Mouse (Mus musculus): ENCODE measurements around the gene Vip. TPM values are rescaled to one million over a fixed set of nuclear protein-coding genes. Genes with fewer than 3 reads are reported as not detected.

Gene Vip
- polyA plus RNA-seq, 1 experiment from 2014 or later, result 0.09 TPM

DNA sequence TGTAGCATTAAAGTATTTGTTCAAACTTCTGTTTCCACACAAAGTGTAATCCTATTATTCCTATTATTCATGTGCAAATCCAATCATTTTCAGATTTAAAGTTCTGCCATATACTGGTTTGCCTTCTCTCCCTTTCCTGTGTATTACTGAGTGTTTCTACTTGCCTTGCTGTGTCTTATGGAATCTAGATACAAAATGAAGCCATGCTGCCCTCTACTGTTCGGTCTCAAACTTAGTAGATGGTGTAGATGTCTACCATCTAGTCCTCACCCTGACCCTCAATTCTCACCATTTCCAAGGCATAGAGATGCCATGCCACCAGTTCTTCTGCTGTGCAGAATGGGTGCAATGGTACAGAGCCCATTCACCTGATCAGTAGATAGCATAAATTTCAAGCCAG, 4.7 kb upstream of the Vip start:
- Histone ChIP-seq H3K27ac (no peak overlapping the region), H3K4me1 (no peaks in the 10 kb centered on the region), H3K9me3 (no peaks in the 10 kb centered on the region), H3K36me3 (no peaks in the 10 kb centered on the region), H3K4me3 (no peak overlapping the region), H3K4me2 (replicated peaks) (no peak overlapping the region), H3K27me3 (no peaks in the 10 kb centered on the region), H3K9ac (no peak overlapping the region)
- no peak for ATAC-seq (ENCODE audit: low FRiP score, low read depth)
- 35% methylated on average over 1 of the region's 1 CpGs for WGBS

DNA sequence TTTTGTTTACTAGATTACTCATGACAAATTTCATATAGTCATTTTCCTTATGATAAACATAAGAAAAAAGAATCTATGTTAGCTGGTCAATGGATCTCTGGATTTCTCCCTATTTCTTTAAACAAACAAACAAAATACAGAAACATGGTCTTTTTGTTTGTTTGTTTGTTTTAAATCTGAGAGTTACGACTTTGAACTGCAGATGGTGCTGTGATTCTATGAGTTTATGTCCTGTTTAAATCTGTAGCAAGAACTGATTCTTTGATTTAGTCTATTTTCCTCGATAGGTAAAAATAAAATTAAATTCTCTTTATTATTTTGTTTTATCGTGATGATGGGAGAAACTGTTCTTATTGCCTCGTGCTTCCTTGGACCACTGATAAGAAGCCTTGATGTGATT, 1.7 kb upstream of the Vip start:
- 76% methylated on average over 4 of the region's 4 CpGs for WGBS
- Histone ChIP-seq H3K4me2 (replicated peaks) (no peak overlapping the region), H3K4me3 (no peak overlapping the region), H3K36me3 (no peaks in the 10 kb centered on the region), H3K9ac (no peak overlapping the region), H3K9me3 (no peaks in the 10 kb centered on the region), H3K27ac (no peak overlapping the region), H3K27me3 (no peaks in the 10 kb centered on the region), H3K4me1 (no peaks in the 10 kb centered on the region)
- ATAC-seq (ENCODE audit: low FRiP score, low read depth), result no peak

DNA sequence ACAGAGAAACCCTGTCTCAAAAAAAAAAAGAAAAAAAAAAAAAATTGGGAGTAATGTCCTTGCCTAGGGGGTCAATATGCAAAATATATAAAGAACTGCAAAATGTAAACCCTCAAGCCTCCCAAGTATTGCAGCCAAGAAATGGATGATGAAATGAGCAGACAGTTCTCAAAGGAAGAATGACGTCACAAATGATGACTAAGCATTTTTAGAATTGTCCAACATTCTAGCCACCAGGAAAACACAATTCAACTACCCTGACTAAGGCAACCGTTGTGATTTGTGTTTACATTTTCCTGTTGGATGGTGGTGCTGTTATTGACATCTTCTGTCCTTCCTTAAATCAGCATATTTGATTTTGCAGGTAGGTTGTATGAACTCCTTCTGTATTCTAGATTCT, 42.3 kb downstream of the Vip start:
- WGBS, result 82% methylated on average over 2 of the region's 2 CpGs
- ATAC-seq (ENCODE audit: low FRiP score, low read depth), result no peak
- H3K9ac ChIP-seq, result no peak overlapping the region

DNA sequence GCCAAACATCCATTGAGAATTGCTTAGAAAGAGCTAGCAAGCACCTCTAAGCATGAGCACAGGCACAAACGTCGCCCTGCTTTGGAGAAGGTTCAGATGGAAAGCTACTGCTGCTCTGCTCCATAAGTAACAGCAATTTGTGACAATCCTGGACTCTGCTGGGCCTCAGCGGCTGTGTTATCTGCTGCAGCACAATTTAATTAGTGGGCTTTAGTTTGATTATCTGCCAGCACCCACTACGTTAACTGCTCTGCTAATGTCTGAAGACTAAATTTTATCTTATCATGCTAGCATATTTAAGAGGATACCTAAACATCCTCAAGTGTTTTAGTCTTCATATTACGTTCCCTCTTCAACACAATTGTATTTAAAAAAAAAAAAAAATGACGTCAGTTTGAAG, 46.6 kb downstream of the Vip start:
- ATAC-seq (ENCODE audit: low FRiP score, low read depth), result no peak
- H3K4me2 ChIP-seq (replicated peaks), result no peak overlapping the region
- WGBS, result 58% methylated on average over 6 of the region's 6 CpGs
- no peak overlapping the region for H3K4me3 ChIP-seq
- H3K27me3 ChIP-seq, result no peaks in the 10 kb centered on the region
- H3K27ac ChIP-seq, result no peak overlapping the region
- no peak overlapping the region for H3K9ac ChIP-seq
- no peaks in the 10 kb centered on the region for H3K4me1 ChIP-seq
- no peaks in the 10 kb centered on the region for H3K9me3 ChIP-seq
- H3K36me3 ChIP-seq, result no peaks in the 10 kb centered on the region

More for the DNA sequence above, 42.3 kb downstream of the Vip start:
- Histone ChIP-seq H3K27ac (no peak overlapping the region), H3K9me3 (no peaks in the 10 kb centered on the region), H3K4me3 (no peak overlapping the region), H3K27me3 (no peaks in the 10 kb centered on the region), H3K4me1 (no peaks in the 10 kb centered on the region), H3K4me2 (replicated peaks) (no peak overlapping the region), H3K36me3 (no peaks in the 10 kb centered on the region)

DNA sequence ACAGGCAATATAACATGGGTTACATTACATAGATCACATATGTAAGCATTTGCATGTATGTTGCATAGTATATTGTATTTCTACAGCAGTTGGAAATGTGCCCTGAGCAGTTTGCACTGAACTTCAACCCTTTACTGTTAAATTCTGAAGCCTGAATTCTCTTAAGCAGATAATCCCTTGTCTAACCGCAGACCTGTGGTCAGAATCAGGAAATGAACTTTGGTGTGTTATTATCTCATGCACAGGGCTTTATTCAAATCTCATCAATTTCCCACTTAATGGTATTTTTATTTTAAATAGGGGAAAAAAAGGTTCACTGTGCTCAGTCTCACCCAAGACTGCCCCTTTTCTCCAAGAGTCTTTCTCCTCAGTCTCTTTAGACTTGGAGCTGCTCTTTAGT, 55.3 kb downstream of the Vip start:
- Histone ChIP-seq H3K27ac (no peak overlapping the region), H3K4me2 (replicated peaks) (no peak overlapping the region)
- 78% methylated on average over 1 of the region's 1 CpGs for WGBS

More for the DNA sequence above, 55.3 kb downstream of the Vip start:
- no peak overlapping the region for H3K9ac ChIP-seq
- ATAC-seq (ENCODE audit: low FRiP score, low read depth), result no peak
- H3K4me1 ChIP-seq, result no peaks in the 10 kb centered on the region
- H3K36me3 ChIP-seq, result no peaks in the 10 kb centered on the region
- no peaks in the 10 kb centered on the region for H3K27me3 ChIP-seq
- no peak overlapping the region for H3K4me3 ChIP-seq
- no peaks in the 10 kb centered on the region for H3K9me3 ChIP-seq

Other genes with a start within 250 kb of the Vip start
- 6.4 and 6.5 TPM in 2 replicates for gene Syne1, start 87.7 kb upstream of the Vip start, polyA plus RNA-seq (2015; fragmentation: Nextera tagmentation; extraction: Ambion mirVana)
- 3.8 and 4.1 TPM in 2 replicates for gene Myct1, start 45.4 kb upstream of the Vip start, polyA plus RNA-seq (2015; fragmentation: Nextera tagmentation; extraction: Ambion mirVana)
- 67.4 and 73.7 TPM in 2 replicates for gene Fbxo5, start 166.4 kb downstream of the Vip start, polyA plus RNA-seq (2015; fragmentation: Nextera tagmentation; extraction: Ambion mirVana)
- gene Mtrf1l, start 184.7 kb downstream of the Vip start, polyA plus RNA-seq (2015; fragmentation: Nextera tagmentation; extraction: Ambion mirVana), result 15.5 TPM in 2 replicates

All from limb, embryonic 13.5 days (tissue).